Mouse (Mus musculus) fibroblast of lung, adult 2 months (primary cell): ENCODE data around the gene Thap4.
"Not testable (repeated sequence)": the region's sequence is repeated elsewhere in the genome, so short reads cannot be mapped to it uniquely, and the experiment has no call there.

ENCODE experiments used
- DNase-seq: peaks from one replicate; pipeline ENCODE4 v3.0.0-alpha.2; 2011; ENCODE audit warnings: low read depth

Gene Thap4

GRCm38 (mm10) chr1:93691106-93691505 is 63.6 kb downstream of the Thap4 start:
- no peak for DNase-seq

GRCm38 (mm10) chr1:93689901-93690496 is 64.7 kb downstream of the Thap4 start:
- DNase-seq, result no peak

GRCm38 (mm10) chr1:93688154-93688553 is 66.5 kb downstream of the Thap4 start:
- DNase-seq, result no peak

- no peak for DNase-seq
These were observed 67.7 kb downstream of the Thap4 start for GRCm38 (mm10) chr1:93686961-93687320.

- peak; percentile 10 for DNase-seq
These were observed 68.3 kb downstream of the Thap4 start for GRCm38 (mm10) chr1:93686245-93686960.

GRCm38 (mm10) chr1:93685401-93686244 is 69.0 kb downstream of the Thap4 start, which contains the start of gene Bok:
TSS of gene Bok (plus strand) at chr1:93685660.
- peak; percentile 34 for DNase-seq

- DNase-seq, result peak; percentile 81
These were observed 74.6 kb downstream of the Thap4 start for GRCm38 (mm10) chr1:93679889-93680568.

GRCm38 (mm10) chr1:93678386-93678785 is 76.3 kb downstream of the Thap4 start:
- peak; percentile 95 for DNase-seq

GRCm38 (mm10) chr1:93672682-93673081 is 82.0 kb downstream of the Thap4 start:
- DNase-seq, result no peak

- DNase-seq, result no peak
These were observed 84.7 kb downstream of the Thap4 start for GRCm38 (mm10) chr1:93669941-93670340.

- peak; percentile 23 for DNase-seq
These were observed 85.7 kb downstream of the Thap4 start for GRCm38 (mm10) chr1:93668791-93669548.

GRCm38 (mm10) chr1:93667760-93668400 is 86.8 kb downstream of the Thap4 start:
- DNase-seq, result no peak

GRCm38 (mm10) chr1:93658559-93658958 is 96.1 kb downstream of the Thap4 start, which contains the start of gene Stk25:
TSS of gene Stk25 (minus strand) at chr1:93658659.
- not testable (repeated sequence) for DNase-seq

GRCm38 (mm10) chr1:93657025-93657360 is 97.7 kb downstream of the Thap4 start:
- DNase-seq, result no peak

- DNase-seq, result no peak
These were observed 98.2 kb downstream of the Thap4 start for GRCm38 (mm10) chr1:93656325-93657024.

- DNase-seq, result no peak
These were observed 99.9 kb downstream of the Thap4 start for GRCm38 (mm10) chr1:93654798-93655197.

- no peak for DNase-seq
These were observed 100.4 kb downstream of the Thap4 start for GRCm38 (mm10) chr1:93654275-93654674.
